Mouse (Mus musculus): ENCODE data around the gene Ahsg.
A peak's percentile ranks its signal among the peaks of the same experiment; 100 is the strongest.
"Not testable (repeated sequence)": the region's sequence is repeated elsewhere in the genome, so short reads cannot be mapped to it uniquely, and the experiment has no call there.

The Ahsg gene

DNA sequence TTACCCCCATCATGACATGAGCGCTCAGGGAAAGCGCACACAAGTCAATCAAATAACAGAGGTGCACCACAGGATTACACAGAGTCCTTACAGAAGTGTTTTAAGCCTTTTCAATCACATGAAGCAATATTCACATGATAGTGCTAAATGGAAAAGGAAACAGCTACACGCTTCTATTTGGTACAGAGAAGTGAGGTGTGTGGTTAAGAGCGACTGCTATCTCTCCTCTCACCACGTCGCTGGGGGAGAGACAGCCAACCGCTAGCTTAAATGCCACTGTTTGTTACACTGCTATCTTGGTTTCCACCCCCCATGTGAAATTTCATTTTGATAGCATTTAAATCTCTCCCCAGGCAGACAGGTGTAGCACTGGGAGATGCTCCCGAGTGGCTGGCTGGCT lies 1.4 kb upstream of the Ahsg start:
- DNase-seq, result no peak

DNA sequence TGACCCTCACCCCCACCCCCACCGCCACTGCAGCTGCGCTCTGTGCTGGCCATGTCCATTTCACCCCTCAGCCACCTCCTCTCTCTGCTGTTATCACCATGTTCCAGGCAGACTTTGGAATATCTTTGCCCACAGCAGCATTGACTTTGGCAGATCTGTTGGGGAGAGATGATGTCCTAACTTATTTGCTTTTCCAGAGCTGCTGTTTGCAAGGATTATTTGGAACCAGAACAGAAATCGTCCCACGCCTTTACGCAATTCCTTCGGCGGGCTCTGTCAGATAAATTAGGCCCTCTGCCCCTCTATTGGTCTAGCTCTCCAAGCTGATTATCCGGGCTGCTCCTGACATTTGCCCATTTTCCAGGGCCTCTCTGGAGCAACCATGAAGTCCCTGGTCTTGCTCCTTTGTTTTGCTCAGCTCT lies 667 bp downstream of the Ahsg start:
- no peak for DNase-seq

DNA sequence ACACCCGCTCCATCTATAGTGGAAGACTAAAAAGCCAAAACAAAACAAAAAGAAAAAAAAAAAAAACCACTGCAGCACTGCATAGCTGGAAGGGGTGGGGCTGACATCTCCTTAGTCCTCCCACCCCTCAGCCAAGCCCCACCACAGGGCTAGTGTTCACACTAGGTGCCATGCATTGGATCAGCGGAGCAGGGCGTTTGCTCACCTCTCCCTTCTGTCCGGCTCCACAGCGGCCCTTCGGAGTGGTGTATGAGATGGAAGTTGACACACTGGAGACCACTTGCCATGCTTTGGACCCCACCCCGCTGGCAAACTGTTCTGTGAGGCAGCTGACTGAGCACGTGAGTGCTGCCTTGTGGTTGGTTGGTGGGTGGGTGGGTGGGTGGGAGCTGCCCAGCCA lies 3.0 kb downstream of the Ahsg start:
- DNase-seq, result no peak

DNA sequence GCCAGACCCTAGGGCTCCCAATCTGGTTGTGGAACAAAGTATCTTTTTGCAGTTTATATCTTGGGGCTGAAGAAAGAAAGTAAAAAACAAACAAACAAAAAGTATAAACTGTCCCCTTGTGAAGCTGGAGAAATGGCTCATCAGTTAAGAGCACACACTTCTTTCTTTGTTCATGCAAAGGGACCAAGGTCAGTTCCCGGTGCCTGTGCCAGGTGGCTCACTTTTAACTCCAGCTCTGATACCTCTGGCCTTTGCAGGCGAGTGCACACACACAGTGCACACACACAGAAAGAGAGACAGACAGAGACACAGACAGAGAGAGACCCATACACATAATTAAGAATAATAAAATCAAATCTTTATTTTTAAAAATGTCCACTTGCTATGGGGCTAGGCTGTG lies 5.5 kb downstream of the Ahsg start:
- no peak for DNase-seq

DNA sequence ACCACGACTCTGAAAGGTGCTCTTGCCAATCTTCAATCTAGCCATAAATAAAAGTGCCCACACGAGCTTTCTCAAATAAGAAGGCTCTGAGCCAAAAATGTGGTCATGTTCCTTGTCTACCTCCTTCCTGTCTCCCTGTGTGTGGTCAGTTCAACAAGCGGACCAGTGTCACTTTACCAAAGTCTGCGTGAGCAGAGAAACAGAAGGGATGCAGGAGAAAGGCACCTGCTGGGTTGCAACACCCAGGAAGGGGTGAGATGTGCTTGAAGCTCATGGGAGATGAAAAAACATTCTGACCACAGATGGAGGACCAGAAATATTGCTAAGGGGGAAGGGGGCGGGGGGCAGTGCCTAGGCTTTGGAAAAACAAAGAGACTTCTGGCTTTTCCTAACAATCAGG lies 8.3 kb downstream of the Ahsg start:
- DNase-seq, result no peak

DNA sequence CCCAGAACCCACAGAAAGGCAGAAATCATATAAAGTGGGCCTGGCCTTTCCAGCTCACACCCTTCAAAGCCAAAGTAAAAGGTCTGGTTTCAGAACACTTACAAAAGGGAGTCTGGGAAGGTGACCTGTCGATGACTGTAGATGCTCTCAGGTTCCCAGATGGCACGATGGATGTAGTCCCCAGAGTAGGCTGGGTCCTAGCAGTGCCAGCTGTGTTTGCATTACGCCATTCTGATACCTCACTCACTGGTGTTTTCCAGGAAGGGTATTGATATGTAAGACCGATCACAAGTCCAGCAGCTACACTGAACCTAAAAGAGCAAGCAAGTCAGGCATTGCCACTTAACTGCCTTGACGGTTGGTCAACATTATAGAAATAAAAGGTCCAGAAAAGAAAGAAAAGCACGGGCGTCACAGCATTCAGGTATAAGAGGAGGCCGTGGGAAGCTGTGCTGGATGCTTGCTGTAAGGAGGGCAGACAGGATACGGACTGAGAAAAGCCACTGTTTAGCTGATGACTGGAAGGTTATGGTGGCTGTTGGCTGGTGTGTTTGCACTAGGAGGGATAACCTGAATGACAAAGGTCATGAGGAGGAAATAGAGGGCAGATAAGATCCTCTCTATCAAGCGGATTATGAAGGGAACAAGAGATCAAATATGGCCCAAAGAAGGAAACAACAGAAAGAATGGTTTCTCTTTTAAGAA lies 8.9 kb downstream of the Ahsg start:
- DNase-seq, result no peak

DNA sequence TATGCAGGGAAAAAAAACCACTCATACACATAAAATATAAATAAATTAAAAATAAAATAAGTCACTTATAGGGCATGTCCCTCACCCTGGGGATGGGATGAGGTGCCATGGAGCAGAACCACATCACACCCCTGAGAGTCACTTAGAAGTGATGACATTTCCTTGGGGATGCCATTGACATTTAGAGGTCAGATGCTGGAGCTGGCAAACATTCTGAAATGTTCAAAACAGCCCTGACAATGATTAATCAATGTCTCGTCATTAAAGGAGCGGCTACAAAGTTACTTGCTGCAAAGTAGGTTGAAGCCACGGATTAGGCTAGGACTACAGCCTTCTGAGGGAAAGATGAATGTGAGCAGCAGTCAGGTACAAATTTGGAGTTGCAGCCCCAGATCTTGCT lies 10.2 kb downstream of the Ahsg start:
- DNase-seq, result no peak

DNA sequence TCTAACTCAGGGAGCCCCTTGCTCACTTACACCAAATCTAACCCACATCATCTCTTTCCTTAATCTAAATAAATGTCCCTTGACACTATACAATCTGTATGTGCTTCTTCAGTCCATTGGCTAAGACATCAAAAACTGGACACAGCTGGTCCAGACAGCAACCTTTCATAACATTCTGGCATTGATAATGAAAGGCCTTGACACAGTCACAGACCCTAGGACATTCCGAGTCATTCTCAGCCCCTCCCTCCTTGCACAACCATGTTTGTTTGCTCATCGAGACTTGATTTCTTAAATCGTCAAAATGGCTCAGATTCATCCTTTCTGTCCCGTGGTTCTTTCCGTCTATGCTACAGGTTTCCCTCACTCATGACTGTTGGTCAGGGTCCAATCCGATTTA lies 18.2 kb downstream of the Ahsg start:
- no peak for DNase-seq

DNA sequence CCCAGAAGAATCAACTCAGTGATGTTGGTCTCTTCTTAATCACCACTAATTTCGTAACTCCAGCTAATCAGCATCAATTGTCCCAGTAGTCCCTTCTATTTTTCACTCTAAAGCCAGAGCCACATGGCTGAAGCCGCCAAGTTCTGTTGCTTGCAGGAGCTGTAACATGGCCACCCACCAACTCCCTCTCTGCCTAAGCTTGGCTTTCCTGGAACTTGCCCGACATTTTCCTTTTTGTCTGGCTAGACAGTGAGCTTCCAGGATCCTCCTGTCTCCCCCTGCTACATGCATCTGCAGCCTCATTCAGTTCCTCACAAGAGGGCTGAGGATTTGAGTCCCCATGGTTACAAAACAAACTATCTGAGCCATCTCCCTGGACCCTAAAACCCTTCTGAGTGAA lies 20.9 kb downstream of the Ahsg start:
- DNase-seq, result no peak

DNA sequence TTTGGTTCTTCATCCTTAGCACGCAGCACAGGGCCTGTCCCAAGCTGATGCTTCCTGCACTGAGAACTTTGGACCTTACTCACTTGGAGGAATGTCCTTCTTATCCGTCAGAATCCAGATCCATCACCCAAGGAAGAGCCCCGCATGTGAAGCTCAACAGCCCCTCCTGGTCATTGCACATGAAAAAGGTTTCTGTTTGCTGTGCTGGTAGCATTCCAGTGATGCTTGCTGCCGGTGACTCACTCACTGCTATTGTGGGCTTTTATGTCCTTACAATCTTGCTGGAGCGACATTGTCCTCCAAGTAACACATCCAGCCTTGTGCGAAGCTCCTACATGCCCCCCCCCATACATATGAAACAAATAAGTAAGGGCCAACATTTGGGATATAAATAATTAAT lies 21.8 kb downstream of the Ahsg start:
- DNase-seq, result no peak

DNA sequence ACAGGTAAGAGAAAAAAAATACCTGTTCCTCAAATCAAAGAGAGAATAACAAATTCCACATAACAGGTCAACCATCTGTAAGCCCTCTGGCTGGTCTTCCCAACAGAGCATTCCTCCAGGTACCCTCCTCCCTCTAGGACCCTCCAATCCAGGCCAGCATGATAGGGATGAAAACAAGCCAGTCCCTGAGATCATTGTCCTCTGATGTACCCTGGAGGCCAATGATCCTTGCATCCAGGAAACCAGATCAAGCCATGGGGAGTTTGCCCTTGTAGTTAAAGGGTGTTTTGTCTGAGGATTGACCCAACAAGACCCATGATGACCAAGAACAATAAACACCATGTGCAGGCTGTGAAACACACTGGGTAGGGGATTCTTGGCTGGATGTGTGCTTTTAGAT lies 23.2 kb downstream of the Ahsg start:
- DNase-seq, result no peak

DNA sequence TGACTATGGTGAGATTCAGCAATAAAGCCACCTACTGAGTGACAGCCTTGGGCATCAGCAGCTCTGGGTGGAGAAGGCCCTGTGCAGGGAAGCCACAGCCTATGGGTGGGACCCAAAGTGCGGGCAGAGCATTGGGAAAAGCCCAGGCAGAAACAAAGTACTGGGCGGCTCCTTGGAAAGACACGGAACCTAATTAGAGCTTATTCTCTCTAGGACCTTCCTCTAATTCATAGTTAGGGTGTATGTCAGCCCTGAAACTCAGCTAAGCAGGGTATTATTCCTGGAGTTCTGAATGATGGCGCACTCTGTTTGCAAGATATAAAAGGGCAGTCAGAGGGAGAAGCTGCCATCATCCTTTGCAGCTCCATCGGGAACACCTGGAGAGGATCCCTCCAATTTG lies 27.0 kb downstream of the Ahsg start, which contains the start of gene Fetub:
Gene Fetub (plus strand): TSS at position 301 of the 400 bp plus-strand sequence.
- no peak for DNase-seq

DNA sequence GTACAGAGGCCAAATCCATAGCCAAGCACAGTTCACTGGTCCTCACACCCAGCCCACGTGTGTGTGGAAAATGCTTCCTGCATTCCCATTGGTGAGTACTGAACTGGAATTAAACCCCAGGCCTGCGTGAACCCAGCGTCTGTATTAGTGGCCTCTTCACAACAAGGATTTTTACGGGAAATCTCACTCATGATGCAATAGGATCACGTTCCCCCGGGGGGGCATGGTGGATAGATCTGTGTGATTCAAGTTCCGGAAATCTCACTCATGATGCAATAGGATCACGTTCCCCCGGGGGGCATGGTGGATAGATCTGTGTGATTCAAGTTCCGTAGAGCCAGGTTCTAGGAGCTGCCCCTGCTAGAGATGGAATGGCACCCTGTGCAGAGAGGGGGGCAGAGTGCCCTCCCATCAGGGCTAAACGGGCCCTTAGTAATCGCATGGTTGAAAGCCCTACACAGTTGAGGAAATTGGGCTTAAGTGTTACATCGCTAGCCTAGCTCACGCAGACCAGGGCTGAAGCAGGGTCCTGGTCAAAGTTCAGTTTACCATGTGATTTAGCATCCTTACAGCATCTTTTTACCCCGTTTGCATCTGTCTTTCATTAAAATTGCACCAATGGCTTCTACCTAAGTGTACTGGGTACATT lies 27.7 kb downstream of the Ahsg start:
- no peak for DNase-seq

DNA sequence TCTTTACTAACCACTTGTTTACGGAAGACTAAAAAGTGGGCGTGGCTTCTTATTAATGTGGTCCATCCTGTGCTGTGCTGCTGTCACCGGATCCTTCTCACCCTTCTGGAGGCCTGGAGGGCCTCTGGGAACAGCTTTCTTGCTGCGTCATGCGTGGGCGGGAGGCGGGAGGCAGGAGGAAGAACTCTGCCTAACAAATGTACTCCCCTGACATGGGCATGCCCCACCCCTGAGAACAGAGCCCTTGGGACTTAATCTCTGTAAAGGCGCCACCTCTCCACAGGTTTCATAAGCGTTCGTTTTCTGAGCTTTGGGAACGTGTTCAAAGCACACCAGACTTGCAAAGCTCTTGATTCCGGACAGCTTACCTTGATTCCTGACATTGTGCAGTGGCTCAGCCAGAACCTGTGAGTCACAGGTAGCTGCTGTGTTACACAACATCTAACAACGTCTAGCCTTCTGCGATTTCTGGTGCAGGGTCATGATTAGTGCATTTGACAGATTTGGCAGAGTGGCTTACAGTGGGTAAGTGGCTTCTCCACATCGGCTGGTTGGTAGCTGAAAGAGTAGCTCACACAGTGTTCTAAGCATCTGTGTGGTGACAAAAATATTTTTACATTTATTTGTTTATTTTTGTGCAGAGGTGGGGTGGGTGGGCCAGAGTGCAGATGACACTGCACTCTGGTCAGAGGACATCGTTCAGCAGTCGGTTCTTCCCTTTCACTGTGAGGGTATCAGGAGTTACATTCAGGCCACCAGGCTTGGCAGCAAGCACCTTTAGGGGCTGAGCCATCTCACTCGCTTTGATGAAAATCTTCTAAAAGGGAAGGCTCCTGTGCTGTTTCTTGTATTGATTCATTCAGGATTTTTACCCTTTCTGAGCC lies 29.1 kb downstream of the Ahsg start:
- DNase-seq, result peak; percentile 42

DNA sequence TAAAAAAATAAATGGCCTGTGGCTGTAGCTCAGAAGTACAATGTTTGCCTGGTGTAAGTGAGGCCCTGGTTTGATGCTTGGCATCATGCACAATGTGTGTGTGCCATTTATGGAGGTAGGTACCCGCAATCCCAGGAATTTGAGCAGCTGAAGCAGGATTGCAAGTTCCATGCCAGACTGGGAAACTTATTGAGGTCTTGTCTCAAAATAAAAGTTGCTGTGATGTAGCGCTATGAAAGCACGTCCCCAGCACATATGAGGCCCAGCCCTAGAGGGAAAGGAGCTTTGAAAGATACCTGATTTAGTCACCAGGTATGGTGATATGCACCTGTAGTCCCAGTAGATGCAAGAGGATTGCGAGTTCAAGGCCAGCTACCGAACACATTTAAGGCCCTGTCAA lies 30.7 kb downstream of the Ahsg start:
- no peak for DNase-seq

DNA sequence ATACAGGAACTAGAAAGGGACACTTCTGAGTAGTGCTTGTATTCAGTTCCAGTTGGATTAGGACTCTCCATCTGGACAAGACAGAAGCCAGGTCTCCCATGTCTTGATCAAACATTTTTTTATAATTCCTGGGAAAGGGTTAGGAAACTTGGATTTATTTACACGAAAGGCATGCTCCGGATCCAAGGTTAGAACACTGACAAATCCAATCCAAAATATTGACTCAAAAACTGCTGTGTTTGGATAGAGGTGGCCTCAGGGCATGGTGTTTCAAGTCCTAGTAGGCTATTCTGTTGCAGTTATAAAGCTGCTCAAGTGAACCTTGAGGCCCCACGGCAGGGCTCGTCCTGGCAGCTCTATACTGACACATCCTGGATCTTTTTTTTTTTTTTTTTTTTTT lies 31.4 kb downstream of the Ahsg start:
- no peak for DNase-seq

DNA sequence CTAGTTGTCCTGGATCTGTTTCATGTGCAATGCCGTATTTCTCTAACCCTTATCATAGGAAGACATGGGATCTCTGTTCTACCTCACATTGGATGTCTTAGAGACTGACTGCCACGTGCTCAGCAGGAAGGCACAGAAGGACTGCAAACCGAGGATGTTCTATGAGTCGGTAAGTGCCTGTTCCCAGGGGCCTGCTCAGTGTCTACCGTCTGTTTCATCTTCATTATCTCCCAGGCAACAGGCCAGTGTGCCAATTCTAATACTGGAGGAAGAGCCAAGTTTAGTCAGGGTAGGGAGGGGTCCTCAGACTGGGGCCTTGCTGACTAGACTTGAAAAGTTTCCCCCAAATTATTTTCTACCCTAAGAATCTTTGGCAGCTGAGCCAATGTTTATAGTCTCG lies 38.5 kb downstream of the Ahsg start:
- DNase-seq, result no peak

DNA sequence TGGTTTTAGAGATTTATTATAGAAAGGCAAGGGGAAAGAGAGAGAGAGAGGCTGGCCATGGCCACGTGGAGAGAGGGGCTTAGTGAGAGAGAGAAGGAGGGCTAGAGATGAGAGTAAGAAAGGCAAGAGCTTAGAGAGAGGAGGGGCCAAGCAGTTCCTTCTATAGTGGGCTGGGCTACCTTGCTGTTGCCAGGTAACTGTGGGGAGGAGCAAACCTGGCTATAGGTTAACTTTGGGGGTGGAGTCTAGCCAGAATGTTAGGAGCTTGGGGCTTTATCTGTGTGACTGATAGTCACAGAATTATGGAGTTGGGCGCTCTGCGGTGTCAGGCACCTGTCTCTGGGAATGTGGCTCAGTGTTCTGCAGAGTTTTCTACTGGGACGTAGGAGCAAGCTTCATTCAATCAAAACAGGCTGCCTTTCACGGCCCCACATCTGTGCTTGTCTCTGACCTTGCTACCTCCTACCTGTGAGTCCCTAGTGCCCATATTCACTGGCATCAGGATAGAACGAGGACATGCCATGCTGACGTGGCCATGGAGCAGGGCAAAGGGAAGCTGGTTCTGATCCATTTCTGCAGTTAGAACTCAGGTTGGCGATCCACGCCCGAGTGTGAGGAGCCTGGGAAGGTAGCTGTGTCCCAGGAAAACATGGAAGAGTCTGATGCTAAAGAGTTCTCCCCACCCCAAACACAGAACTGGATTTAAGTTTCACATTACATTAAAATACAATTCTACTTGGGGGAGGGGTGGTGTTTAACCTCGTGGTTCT lies 40.5 kb downstream of the Ahsg start:
- DNase-seq, result no peak

DNA sequence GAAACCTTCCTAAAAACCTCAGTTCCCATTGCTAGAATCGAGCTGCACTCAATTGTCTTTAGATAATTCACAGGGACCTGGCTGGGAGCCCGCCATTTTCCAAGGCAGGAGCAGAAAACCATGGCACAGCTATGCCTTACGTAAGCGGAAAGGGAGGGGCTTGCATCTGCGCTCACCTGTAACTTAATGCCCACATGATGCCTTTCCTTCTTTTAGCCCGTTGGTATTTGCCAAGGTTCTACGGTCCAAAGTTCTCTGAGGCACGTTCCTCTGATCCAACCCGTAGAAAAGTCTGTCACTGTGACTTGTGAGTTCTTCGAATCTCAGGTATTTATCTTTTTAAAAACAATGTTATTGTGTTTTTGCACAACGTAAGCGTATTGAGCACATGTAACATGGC lies 46.6 kb downstream of the Ahsg start:
- no peak for DNase-seq

DNA sequence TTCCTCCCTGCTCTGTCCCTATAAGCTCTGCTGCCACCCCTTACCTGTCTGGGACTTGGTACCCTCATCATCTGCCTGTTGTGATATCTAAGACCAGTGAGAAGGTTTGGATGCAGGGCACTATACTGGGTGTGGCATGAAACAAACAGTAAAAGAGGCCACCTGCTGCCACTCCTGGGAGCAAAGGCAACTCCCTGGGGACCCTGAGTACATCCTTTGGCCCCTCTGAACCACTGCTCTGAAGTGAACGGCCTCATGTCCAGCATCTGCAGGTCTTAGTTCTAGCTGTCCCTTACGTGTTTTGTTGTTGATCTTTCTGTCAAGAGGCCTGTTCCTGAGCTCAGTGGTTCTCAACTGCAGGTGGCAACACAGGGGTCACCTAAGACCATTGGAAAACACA lies 47.5 kb downstream of the Ahsg start:
- no peak for DNase-seq

DNA sequence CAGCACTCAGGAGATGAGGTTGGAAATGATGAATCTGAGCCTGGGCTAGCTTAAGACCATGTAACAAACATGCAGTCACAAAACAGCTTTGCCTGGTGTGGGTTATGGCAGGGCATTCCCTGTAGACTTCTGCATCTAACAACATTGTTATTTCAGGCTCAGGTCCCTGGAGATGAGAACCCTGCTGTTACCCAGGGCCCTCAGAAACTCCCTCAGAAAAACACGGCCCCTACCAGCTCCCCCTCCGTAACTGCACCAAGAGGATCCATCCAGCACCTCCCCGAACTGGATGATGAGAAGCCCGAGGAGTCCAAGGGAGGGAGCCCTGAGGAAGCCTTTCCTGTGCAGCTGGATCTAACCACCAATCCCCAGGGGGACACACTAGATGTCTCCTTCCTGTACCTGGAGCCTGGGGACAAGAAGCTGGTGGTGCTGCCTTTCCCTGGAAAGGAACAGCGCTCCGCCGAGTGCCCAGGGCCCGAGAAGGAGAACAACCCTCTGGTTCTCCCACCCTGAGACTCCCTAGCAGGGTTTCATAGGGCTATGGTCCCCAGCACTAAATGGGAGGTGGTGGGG lies 48.1 kb downstream of the Ahsg start:
- DNase-seq, result no peak

DNA sequence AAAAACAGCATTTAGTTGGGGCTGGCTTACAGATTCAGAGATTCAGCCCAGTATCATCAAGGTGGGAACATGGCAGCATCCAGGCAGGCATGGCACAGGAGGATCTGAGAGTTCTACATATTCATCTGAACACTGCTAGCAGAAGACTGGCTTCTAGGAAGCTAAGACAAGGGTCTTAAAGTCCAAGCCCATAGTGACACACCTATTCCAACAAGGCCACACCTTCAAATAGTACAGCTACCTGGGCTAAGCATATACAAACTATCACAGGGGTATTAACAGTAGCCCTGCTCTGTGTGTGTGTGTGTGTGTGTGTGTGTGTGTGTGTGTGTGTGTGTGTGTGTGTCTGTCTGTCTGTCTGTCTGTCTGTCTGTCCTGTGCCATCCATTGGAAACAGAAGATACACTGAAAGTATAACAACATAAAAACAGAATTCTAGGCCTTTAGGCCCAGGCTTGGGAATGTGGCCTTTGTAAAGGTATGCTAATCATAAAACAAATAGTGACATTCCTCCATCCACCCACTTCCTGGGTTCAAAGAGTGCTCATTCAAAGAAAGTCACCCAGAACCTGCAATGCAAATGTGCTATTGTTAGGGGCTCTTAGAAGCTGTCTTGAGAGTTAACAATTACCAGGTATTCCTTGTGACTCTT lies 50.9 kb downstream of the Ahsg start:
- DNase-seq, result not testable (repeated sequence)

Measured in lung, postnatal 14 days (tissue).